ENCODE assay signal across 8 mouse cellular contexts in genomic region chr4:134579620-134580019, GRCm38 (mm10). TPM values are rescaled to one million over a fixed set of nuclear protein-coding genes. Genes with fewer than 3 reads are reported as not detected.
DNase-seq lines count a peak whose midpoint lies in the region; ATAC-seq and TF ChIP-seq lines count a peak whose summit lies in the region.

No protein-coding gene starts in this region.

- DNase-seq in forebrain, embryonic 10.5 days (ENCODE audit: extremely low spot score, low spot score) = no peak
- DNase-seq in forebrain, embryonic 11.5 days (ENCODE audit: low spot score) = no peak
- no peak for DNase-seq in left cerebral cortex, adult 2 months (ENCODE audit: extremely low spot score in 1 of 2, low spot score in 2 of 2)
- no peak for DNase-seq in left cerebral cortex, postnatal 14 days (ENCODE audit: low spot score in 2 of 2)
- DNase-seq in ovary, postnatal 36 days (ENCODE audit: low spot score) = no peak
- DNase-seq in thymus, postnatal 25 days = no peak

- WGBS in forebrain, embryonic 10.5 days = 32% methylated on average over 5 of the region's 5 CpGs
- WGBS in forebrain, embryonic 11.5 days = 37% methylated on average over 5 of the region's 5 CpGs
- WGBS in embryonic facial prominence, embryonic 13.5 days = 18% methylated on average over 5 of the region's 5 CpGs
- 10% methylated on average over 5 of the region's 5 CpGs for WGBS in limb, embryonic 15.5 days

- intact Hi-C loops in left cerebral cortex, adult 2 months (cut with DNase I) = loop anchor here (2.0 to 5.0 kb wide), 2 partner anchors 51 to 123 kb away; partner anchors contain the start of gene Man1c1
- intact Hi-C loops in left cerebral cortex, postnatal 14 days (cut with DNase I) = loop anchor here (5.0 kb wide), 1 partner anchor 53 kb away; no protein-coding TSS in a partner anchor

- no peak for TF ChIP-seq CTCF in left cerebral cortex, adult 2 months (IDR thresholded peaks at IDR 0.05)

- no peak overlapping the region for H3K9ac ChIP-seq in forebrain, embryonic 11.5 days (ENCODE audit: low read length)
- peak overlapping the region; percentile 21; the same call in 1 of the 2 replicates for H3K9ac ChIP-seq in embryonic facial prominence, embryonic 13.5 days
- no peak overlapping the region for H3K9ac ChIP-seq in limb, embryonic 15.5 days

- no peak overlapping the region for H3K4me3 ChIP-seq in forebrain, embryonic 10.5 days
- H3K4me3 ChIP-seq in forebrain, embryonic 11.5 days (ENCODE audit: low read depth, low read length) = no peak overlapping the region
- no peak overlapping the region for H3K4me3 ChIP-seq in left cerebral cortex, adult 2 months
- no peak overlapping the region for H3K4me3 ChIP-seq in embryonic facial prominence, embryonic 13.5 days
- no peak overlapping the region for H3K4me3 ChIP-seq in limb, embryonic 15.5 days

- no peak overlapping the region for H3K4me2 ChIP-seq in forebrain, embryonic 11.5 days (ENCODE audit: low read depth, low read length, severe bottlenecking)
- peak overlapping the region; percentile 48 for H3K4me2 ChIP-seq in embryonic facial prominence, embryonic 13.5 days
- peak overlapping the region; percentile 31 for H3K4me2 ChIP-seq in limb, embryonic 15.5 days

- H3K9me3 ChIP-seq in forebrain, embryonic 10.5 days = no peaks in the 10 kb centered on the region
- no peaks in the 10 kb centered on the region for H3K9me3 ChIP-seq in forebrain, embryonic 11.5 days (ENCODE audit: control insufficient read depth, low read length)
- H3K9me3 ChIP-seq in embryonic facial prominence, embryonic 13.5 days = no peaks in the 10 kb centered on the region
- H3K9me3 ChIP-seq in limb, embryonic 15.5 days = no peaks in the 10 kb centered on the region

- no peak for ATAC-seq in forebrain, embryonic 11.5 days (replicated peaks; ENCODE audit: low FRiP score)
- 0 out of 2 replicates have a peak, but pooled peaks have one; percentile 5 for ATAC-seq in embryonic facial prominence, embryonic 13.5 days (ENCODE audit: insufficient number of reproducible peaks, insufficient read depth, low FRiP score, low TSS enrichment, low read depth)
- ATAC-seq in limb, embryonic 15.5 days (ENCODE audit: insufficient number of reproducible peaks, low FRiP score, low TSS enrichment, low read depth) = no peak

- H3K27me3 ChIP-seq in forebrain, embryonic 10.5 days (ENCODE audit: poor library complexity, severe bottlenecking) = peaks cover 7% of the 10 kb centered on the region; the same call in 1 of the 2 replicates
- no peaks in the 10 kb centered on the region for H3K27me3 ChIP-seq in forebrain, embryonic 11.5 days (ENCODE audit: control insufficient read depth, insufficient read depth, low read length)
- no peaks in the 10 kb centered on the region for H3K27me3 ChIP-seq in embryonic facial prominence, embryonic 13.5 days
- no peaks in the 10 kb centered on the region for H3K27me3 ChIP-seq in limb, embryonic 15.5 days

- peaks cover 3% of the 10 kb centered on the region; the same call in 1 of the 2 replicates for H3K36me3 ChIP-seq in forebrain, embryonic 10.5 days (replicated peaks)
- no peaks in the 10 kb centered on the region for H3K36me3 ChIP-seq in forebrain, embryonic 11.5 days (ENCODE audit: control insufficient read depth, insufficient read depth, low read length)
- no peaks in the 10 kb centered on the region for H3K36me3 ChIP-seq in embryonic facial prominence, embryonic 13.5 days
- H3K36me3 ChIP-seq in limb, embryonic 15.5 days = no peaks in the 10 kb centered on the region

- H3K27ac ChIP-seq in forebrain, embryonic 10.5 days = peak overlapping the region; percentile 62
- no peak overlapping the region for H3K27ac ChIP-seq in forebrain, embryonic 11.5 days (ENCODE audit: low read depth, low read length)
- H3K27ac ChIP-seq in left cerebral cortex, adult 2 months = peak overlapping the region; percentile 69
- no peak overlapping the region for H3K27ac ChIP-seq in embryonic facial prominence, embryonic 13.5 days
- H3K27ac ChIP-seq in limb, embryonic 15.5 days = no peak overlapping the region

- H3K4me1 ChIP-seq in forebrain, embryonic 10.5 days = peaks cover 38% of the 10 kb centered on the region
- H3K4me1 ChIP-seq in forebrain, embryonic 11.5 days (replicated peaks; ENCODE audit: control insufficient read depth, insufficient read depth, low read length) = peaks cover 3% of the 10 kb centered on the region; the same call in 1 of the 2 replicates
- peaks cover 37% of the 10 kb centered on the region for H3K4me1 ChIP-seq in embryonic facial prominence, embryonic 13.5 days
- peaks cover 35% of the 10 kb centered on the region for H3K4me1 ChIP-seq in limb, embryonic 15.5 days

RNA-seq across cellular contexts. Expression of gene Selenon, which starts 27.7 kb away (rescaled TPM):
- 8.3 and 9.3 TPM in 2 replicates for polyA plus RNA-seq in forebrain, embryonic 10.5 days (2016; fragmentation: Nextera tagmentation; extraction: Ambion mirVana)
- 38.5 and 47.9 TPM in 2 replicates for polyA plus RNA-seq in forebrain, embryonic 11.5 days (2014; fragmentation: Nextera tagmentation; extraction: Ambion mirVana)
- 10 to 100 TPM; 22.2 to 23.2 TPM for total RNA-seq in left cerebral cortex, adult 2 months (2021)
- 10 to 100 TPM; 19.2 to 20.1 TPM for total RNA-seq in left cerebral cortex, postnatal 14 days (2021)
- 15.4 and 16.2 TPM in 2 replicates for polyA plus RNA-seq in embryonic facial prominence, embryonic 13.5 days (2015; fragmentation: Nextera tagmentation; extraction: Ambion mirVana)
- polyA plus RNA-seq in limb, embryonic 15.5 days (2015; fragmentation: Nextera tagmentation; extraction: Ambion mirVana) = 17.2 and 21.9 TPM in 2 replicates

RNA-seq across cellular contexts. Expression of gene Mtfr1l, which starts 44.4 kb away (rescaled TPM):
- 113 and 115 TPM in 2 replicates for polyA plus RNA-seq in forebrain, embryonic 10.5 days (2016; fragmentation: Nextera tagmentation; extraction: Ambion mirVana)
- 132 and 135 TPM in 2 replicates for polyA plus RNA-seq in forebrain, embryonic 11.5 days (2014; fragmentation: Nextera tagmentation; extraction: Ambion mirVana)
- total RNA-seq in left cerebral cortex, adult 2 months (2021) = 10 to 100 TPM; 60.6 to 66.1 TPM
- 10 to 100 TPM; 69.4 to 71.9 TPM for total RNA-seq in left cerebral cortex, postnatal 14 days (2021)
- 129 and 130 TPM in 2 replicates for polyA plus RNA-seq in embryonic facial prominence, embryonic 13.5 days (2015; fragmentation: Nextera tagmentation; extraction: Ambion mirVana)
- 105 and 114 TPM in 2 replicates for polyA plus RNA-seq in limb, embryonic 15.5 days (2015; fragmentation: Nextera tagmentation; extraction: Ambion mirVana)

Comparison
In these comparisons a context has a peak if more than half of its experiments do, and no peak if none do; other contexts are left out.
1. H3K27ac ChIP-seq: peak in forebrain, embryonic 10.5 days (single experiment) and left cerebral cortex, adult 2 months (single experiment); none in forebrain, embryonic 11.5 days (single experiment), embryonic facial prominence, embryonic 13.5 days (single experiment) and limb, embryonic 15.5 days (single experiment).